Mouse (Mus musculus): Measurements from ENCODE around the gene Uroc1. TPM values are rescaled to one million over a fixed set of nuclear protein-coding genes. Genes with fewer than 3 reads are reported as not detected.

Gene Uroc1
- polyA plus RNA-seq, 1 experiment: not detected

GRCm38 (mm10) chr6:90347183-90347582 is 14.1 kb downstream of the Uroc1 start:
- Histone ChIP-seq H3K4me3 (replicated peaks) (no peak overlapping the region), H3K27me3 (replicated peaks) (peaks cover 70% of the 10 kb centered on the region), H3K36me3 (replicated peaks; ENCODE audit: low read length) (no peaks in the 10 kb centered on the region), H3K9me3 (no peaks in the 10 kb centered on the region), H3K4me1 (peaks cover 8% of the 10 kb centered on the region)
- TF ChIP-seq GATA1 (IDR thresholded peaks at IDR 0.05; ENCODE audit: borderline replicate concordance, low read length) (no peak), FLI1 (IDR thresholded peaks at IDR 0.05; ENCODE audit: low read length) (no peak)

- TF ChIP-seq GATA1 (IDR thresholded peaks at IDR 0.05; ENCODE audit: borderline replicate concordance, low read length) (no peak), FLI1 (IDR thresholded peaks at IDR 0.05; ENCODE audit: low read length) (no peak)
- peaks cover 72% of the 10 kb centered on the region for H3K27me3 ChIP-seq (replicated peaks)
- no peak overlapping the region for H3K4me3 ChIP-seq (replicated peaks)
- no peaks in the 10 kb centered on the region for H3K36me3 ChIP-seq (replicated peaks; ENCODE audit: low read length)
- H3K9me3 ChIP-seq: no peaks in the 10 kb centered on the region
- H3K4me1 ChIP-seq: peaks cover 8% of the 10 kb centered on the region
Measured at GRCm38 (mm10) chr6:90348500-90348899, 15.4 kb downstream of the Uroc1 start.

GRCm38 (mm10) chr6:90350011-90350410 is 16.9 kb downstream of the Uroc1 start:
- Histone ChIP-seq H3K9me3 (no peaks in the 10 kb centered on the region), H3K27me3 (replicated peaks) (peaks cover 73% of the 10 kb centered on the region), H3K4me3 (replicated peaks) (no peak overlapping the region), H3K36me3 (replicated peaks; ENCODE audit: low read length) (no peaks in the 10 kb centered on the region), H3K4me1 (peaks cover 1% of the 10 kb centered on the region; the same call in 1 of the 2 replicates)
- TF ChIP-seq GATA1 (IDR thresholded peaks at IDR 0.05; ENCODE audit: borderline replicate concordance, low read length) (no peak), FLI1 (IDR thresholded peaks at IDR 0.05; ENCODE audit: low read length) (no peak)

GRCm38 (mm10) chr6:90358142-90358541 is 25.1 kb downstream of the Uroc1 start:
- Histone ChIP-seq H3K4me3 (replicated peaks) (no peak overlapping the region), H3K9me3 (no peaks in the 10 kb centered on the region), H3K27me3 (replicated peaks) (peaks cover 60% of the 10 kb centered on the region), H3K4me1 (peaks cover 25% of the 10 kb centered on the region), H3K36me3 (replicated peaks; ENCODE audit: low read length) (no peaks in the 10 kb centered on the region)
- no peak for TF ChIP-seq GATA1 (IDR thresholded peaks at IDR 0.05; ENCODE audit: borderline replicate concordance, low read length)
- no peak for TF ChIP-seq FLI1 (IDR thresholded peaks at IDR 0.05; ENCODE audit: low read length)

GRCm38 (mm10) chr6:90359445-90359844 is 26.4 kb downstream of the Uroc1 start:
- peaks cover 30% of the 10 kb centered on the region for H3K4me1 ChIP-seq
- no peaks in the 10 kb centered on the region for H3K36me3 ChIP-seq (replicated peaks; ENCODE audit: low read length)
- no peak overlapping the region for H3K4me3 ChIP-seq (replicated peaks)
- H3K9me3 ChIP-seq: no peaks in the 10 kb centered on the region
- H3K27me3 ChIP-seq (replicated peaks): peaks cover 55% of the 10 kb centered on the region
- TF ChIP-seq FLI1 (IDR thresholded peaks at IDR 0.05; ENCODE audit: low read length) (no peak), GATA1 (IDR thresholded peaks at IDR 0.05; ENCODE audit: borderline replicate concordance, low read length) (no peak)

- TF ChIP-seq FLI1 (IDR thresholded peaks at IDR 0.05; ENCODE audit: low read length) (no peak), GATA1 (IDR thresholded peaks at IDR 0.05; ENCODE audit: borderline replicate concordance, low read length) (no peak)
- H3K36me3 ChIP-seq (replicated peaks; ENCODE audit: low read length): no peaks in the 10 kb centered on the region
Measured at GRCm38 (mm10) chr6:90360024-90360781, 27.1 kb downstream of the Uroc1 start.

GRCm38 (mm10) chr6:90360922-90361614 is 28.0 kb downstream of the Uroc1 start:
- no peaks in the 10 kb centered on the region for H3K36me3 ChIP-seq (replicated peaks; ENCODE audit: low read length)
- H3K4me1 ChIP-seq: peaks cover 29% of the 10 kb centered on the region
- TF ChIP-seq FLI1 (IDR thresholded peaks at IDR 0.05; ENCODE audit: low read length) (no peak), GATA1 (IDR thresholded peaks at IDR 0.05; ENCODE audit: borderline replicate concordance, low read length) (no peak)
- H3K4me3 ChIP-seq (replicated peaks): no peak overlapping the region
- peaks cover 48% of the 10 kb centered on the region for H3K27me3 ChIP-seq (replicated peaks)
- H3K9me3 ChIP-seq: no peaks in the 10 kb centered on the region

More at GRCm38 (mm10) chr6:90360024-90360781, 27.1 kb downstream of the Uroc1 start:
- peaks cover 51% of the 10 kb centered on the region for H3K27me3 ChIP-seq (replicated peaks)
- H3K4me1 ChIP-seq: peaks cover 30% of the 10 kb centered on the region
- H3K4me3 ChIP-seq (replicated peaks): peak overlapping the region; percentile 34
- no peaks in the 10 kb centered on the region for H3K9me3 ChIP-seq

GRCm38 (mm10) chr6:90363301-90363700 is 30.2 kb downstream of the Uroc1 start:
- TF ChIP-seq GATA1 (IDR thresholded peaks at IDR 0.05; ENCODE audit: borderline replicate concordance, low read length) (no peak), FLI1 (IDR thresholded peaks at IDR 0.05; ENCODE audit: low read length) (no peak)
- peaks cover 30% of the 10 kb centered on the region for H3K27me3 ChIP-seq (replicated peaks)
- no peaks in the 10 kb centered on the region for H3K36me3 ChIP-seq (replicated peaks; ENCODE audit: low read length)
- H3K4me3 ChIP-seq (replicated peaks): no peak overlapping the region
- peaks cover 25% of the 10 kb centered on the region for H3K4me1 ChIP-seq
- no peaks in the 10 kb centered on the region for H3K9me3 ChIP-seq

- peak within 1 kb of the TSS; percentile 96 for H3K4me3 ChIP-seq (replicated peaks)
- peaks cover 33% of the 10 kb centered on the region for H3K4me1 ChIP-seq
- TF ChIP-seq FLI1 (IDR thresholded peaks at IDR 0.05; ENCODE audit: low read length) (no peak), GATA1 (IDR thresholded peaks at IDR 0.05; ENCODE audit: borderline replicate concordance, low read length) (no peak)
- peaks cover 10% of the 10 kb centered on the region for H3K27me3 ChIP-seq (replicated peaks)
- peaks cover 26% of the 10 kb centered on the region for H3K36me3 ChIP-seq (replicated peaks; ENCODE audit: low read length)
- H3K9me3 ChIP-seq: no peaks in the 10 kb centered on the region
Measured at GRCm38 (mm10) chr6:90368976-90369724, 36.1 kb downstream of the Uroc1 start, which contains the start of gene Zxdc. Gene Zxdc, plus strand, starts transcription at chr6:90369492.

Data from megakaryocyte, embryonic 14.5 days (primary cell).